Mouse (Mus musculus): ENCODE measurements around the gene Usp48. TPM values are rescaled to one million over a fixed set of nuclear protein-coding genes. Genes with fewer than 3 reads are reported as not detected.
A peak's percentile ranks its signal among the peaks of the same experiment; 100 is the strongest.

Usp48 gene
- polyA plus RNA-seq, 1 experiment = 25.2 TPM

GRCm38 (mm10) chr4:137703077-137703476 is 109.5 kb downstream of the Usp48 start:
- Histone ChIP-seq H3K4me3 (ENCODE audit: insufficient read depth, low read depth, low read length) (no peak overlapping the region), H3K27ac (replicated peaks; ENCODE audit: low read depth, low read length) (no peak overlapping the region), H3K4me1 (ENCODE audit: control insufficient read depth, insufficient read depth, insufficient read length, low read length) (no peaks in the 10 kb centered on the region)

GRCm38 (mm10) chr4:137704561-137704960 is 111.0 kb downstream of the Usp48 start:
- Histone ChIP-seq H3K27ac (replicated peaks; ENCODE audit: low read depth, low read length) (no peak overlapping the region), H3K4me3 (ENCODE audit: insufficient read depth, low read depth, low read length) (no peak overlapping the region), H3K4me1 (ENCODE audit: control insufficient read depth, insufficient read depth, insufficient read length, low read length) (no peaks in the 10 kb centered on the region)

- Histone ChIP-seq H3K4me1 (ENCODE audit: control insufficient read depth, insufficient read depth, insufficient read length, low read length) (no peaks in the 10 kb centered on the region), H3K27ac (replicated peaks; ENCODE audit: low read depth, low read length) (no peak overlapping the region), H3K4me3 (ENCODE audit: insufficient read depth, low read depth, low read length) (no peak overlapping the region)
Observed at GRCm38 (mm10) chr4:137705379-137705778, 111.8 kb downstream of the Usp48 start.

GRCm38 (mm10) chr4:137706510-137706909 is 113.0 kb downstream of the Usp48 start:
- Histone ChIP-seq H3K4me3 (ENCODE audit: insufficient read depth, low read depth, low read length) (no peak overlapping the region), H3K27ac (replicated peaks; ENCODE audit: low read depth, low read length) (no peak overlapping the region), H3K4me1 (ENCODE audit: control insufficient read depth, insufficient read depth, insufficient read length, low read length) (no peaks in the 10 kb centered on the region)

- Histone ChIP-seq H3K4me1 (ENCODE audit: control insufficient read depth, insufficient read depth, insufficient read length, low read length) (no peaks in the 10 kb centered on the region), H3K27ac (replicated peaks; ENCODE audit: low read depth, low read length) (no peak overlapping the region), H3K4me3 (ENCODE audit: insufficient read depth, low read depth, low read length) (peak overlapping the region; percentile 44)
Observed at GRCm38 (mm10) chr4:137707216-137707990, 113.8 kb downstream of the Usp48 start.

Other genes with a start within 250 kb of the Usp48 start
- gene Cdc42, start 236.0 kb upstream of the Usp48 start, polyA plus RNA-seq (2012; ENCODE audit: insufficient read depth, insufficient read length, missing spikeins) = 352 and 400 TPM in 2 replicates
- not detected in 2 replicates for gene Cela3a, start 184.0 kb upstream of the Usp48 start, polyA plus RNA-seq (2012; ENCODE audit: insufficient read depth, insufficient read length, missing spikeins)
- not detected in 2 replicates for gene Cela3b, start 163.2 kb upstream of the Usp48 start, polyA plus RNA-seq (2012; ENCODE audit: insufficient read depth, insufficient read length, missing spikeins)
- gene 1700013G24Rik, start 140.5 kb upstream of the Usp48 start, polyA plus RNA-seq (2012; ENCODE audit: insufficient read depth, insufficient read length, missing spikeins) = not detected in 2 replicates
- gene Hspg2, start 125.0 kb upstream of the Usp48 start, polyA plus RNA-seq (2012; ENCODE audit: insufficient read depth, insufficient read length, missing spikeins) = 32.5 and 49.7 TPM in 2 replicates
- gene Ldlrad2, start 19.2 kb upstream of the Usp48 start, polyA plus RNA-seq (2012; ENCODE audit: insufficient read depth, insufficient read length, missing spikeins) = not detected in 2 replicates
- 27.7 and 29.4 TPM in 2 replicates for gene Rap1gap, start 71.0 kb downstream of the Usp48 start, polyA plus RNA-seq (2012; ENCODE audit: insufficient read depth, insufficient read length, missing spikeins)
- 7.5 and 20.7 TPM in 2 replicates for gene Alpl, start 202.6 kb downstream of the Usp48 start, polyA plus RNA-seq (2012; ENCODE audit: insufficient read depth, insufficient read length, missing spikeins)